Mouse (Mus musculus) myocyte (in vitro differentiated cells): ENCODE data around the gene Copa.

Experiments
- E2F4 ChIP-seq: IDR thresholded peaks from one replicate; pipeline ENCODE4 v1.6.1; 2011; ENCODE audit warnings: mild to moderate bottlenecking, control low read depth, moderate library complexity; ENCODE audit not compliant: insufficient read depth
- MAX ChIP-seq: IDR thresholded peaks from one replicate; pipeline ENCODE4 v1.6.1; 2011; ENCODE audit warnings: low read depth, mild to moderate bottlenecking, control low read depth
- POLR2A ChIP-seq: IDR thresholded peaks from one replicate; pipeline ENCODE4 v1.6.1; 2011; ENCODE audit warnings: low read depth, mild to moderate bottlenecking, control low read depth, moderate library complexity; ENCODE audit not compliant: insufficient read length
- POLR2AphosphoS2 ChIP-seq: IDR thresholded peaks from one replicate; pipeline ENCODE4 v1.6.1; 2011; ENCODE audit warnings: low read depth, control low read depth; ENCODE audit not compliant: insufficient read length
- SRF ChIP-seq: IDR thresholded peaks from one replicate; pipeline ENCODE4 v1.6.1; 2011; ENCODE audit warnings: low read depth; ENCODE audit not compliant: control insufficient read depth, insufficient read length
- TCF12 ChIP-seq: IDR thresholded peaks from one replicate; pipeline ENCODE4 v1.6.1; 2011; ENCODE audit warnings: mild to moderate bottlenecking, control low read depth; ENCODE audit not compliant: poor library complexity, insufficient read depth, severe bottlenecking
- USF1 ChIP-seq: IDR thresholded peaks from one replicate; pipeline ENCODE4 v1.6.1; 2011; ENCODE audit warnings: low read depth, mild to moderate bottlenecking, control low read depth, moderate library complexity

- TF ChIP-seq POLR2A (no peak), E2F4 (no peak), POLR2AphosphoS2 (no peak), MAX (no peak), TCF12 (no peak), SRF (no peak), USF1 (no peak)
These were observed 58.5 kb downstream of the Copa start for GRCm38 (mm10) chr1:172140825-172141224.
